Mouse (Mus musculus) c-Kit-positive CD71-negative TER-119-negative erythroid progenitor cells, embryonic 14.5 days (primary cell): Measurements from ENCODE around the gene Naip1.
"Not testable (repeated sequence)": the region's sequence is repeated elsewhere in the genome, so short reads cannot be mapped to it uniquely, and the experiment has no call there.

Experiments
- DNase-seq: peaks from one replicate; pipeline ENCODE4 v3.0.0-alpha.2; 2013; ENCODE audit warnings: low read depth

Gene Naip1

DNA sequence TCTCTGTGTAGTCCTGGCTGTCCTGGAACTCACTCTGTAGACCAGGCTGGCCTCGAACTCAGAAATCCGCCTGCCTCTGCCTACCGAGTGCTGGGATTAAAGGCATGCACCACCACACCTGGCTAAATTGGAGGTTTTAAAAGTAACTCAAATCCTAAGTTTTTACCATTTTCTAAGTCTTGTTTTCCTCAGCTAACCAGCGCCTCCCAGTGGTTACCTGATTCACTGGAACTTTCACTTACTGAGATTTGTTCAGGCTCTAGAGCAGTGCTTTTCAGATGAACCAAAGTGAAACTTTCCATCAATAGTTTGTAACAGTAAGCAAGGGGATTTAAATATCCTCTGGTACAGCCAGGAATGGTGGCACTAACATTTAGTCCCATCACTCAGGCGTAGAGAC lies 61.6 kb downstream of the Naip1 start:
- DNase-seq = not testable (repeated sequence)

DNA sequence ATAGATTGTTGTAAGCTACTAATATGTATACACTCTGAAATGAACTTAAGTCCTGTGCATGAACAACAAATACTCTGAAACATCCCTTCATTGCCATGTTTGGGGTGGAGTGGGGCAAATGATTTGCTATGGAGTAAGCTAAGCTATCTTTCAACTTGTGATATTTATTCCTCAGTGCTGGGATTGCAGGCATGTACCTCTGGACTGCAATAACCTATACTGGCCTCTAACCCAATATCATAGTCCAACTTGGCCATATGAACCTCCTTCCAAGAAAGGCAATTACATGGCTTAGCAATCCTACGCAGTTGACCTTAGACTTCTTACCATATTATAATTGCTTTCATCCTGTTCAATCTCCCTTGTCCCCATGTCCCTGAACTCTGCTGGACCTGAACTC lies 82.1 kb downstream of the Naip1 start:
- no peak for DNase-seq
